Mouse (Mus musculus): ENCODE data around the gene Mixl1. TPM values are rescaled to one million over a fixed set of nuclear protein-coding genes. Genes with fewer than 3 reads are reported as not detected.

The Mixl1 gene
- total and polyA plus RNA-seq, 2 experiments from 2014 or later = not detected

DNA sequence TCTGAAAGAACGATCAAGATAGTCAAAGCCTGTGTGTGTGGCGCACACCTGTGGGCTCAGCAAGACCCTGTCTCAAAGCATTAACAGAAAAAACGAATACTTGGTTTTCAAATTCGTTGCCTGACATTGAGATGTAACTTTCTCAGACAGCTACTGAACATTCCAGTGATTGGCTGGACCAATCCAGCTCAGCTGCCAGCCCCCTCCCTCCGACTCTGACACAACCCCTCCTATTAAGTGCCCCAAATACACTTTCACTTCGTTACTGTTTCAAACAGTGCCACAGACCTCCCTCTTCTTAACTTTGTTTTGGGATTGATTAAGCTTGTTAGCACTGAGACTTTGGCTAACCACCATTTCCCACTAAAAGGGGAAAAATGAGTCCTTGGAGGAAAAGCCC lies 6.6 kb upstream of the Mixl1 start:
- 48% methylated on average over 6 of the region's 6 CpGs for WGBS
- H3K9ac ChIP-seq (replicated peaks; ENCODE audit: low read length) = no peak overlapping the region
- H3K9me3 ChIP-seq (ENCODE audit: low read length) = no peaks in the 10 kb centered on the region
- no peak overlapping the region for H3K27ac ChIP-seq
- H3K4me3 ChIP-seq (ENCODE audit: low read length) = no peak overlapping the region
- H3K4me2 ChIP-seq (ENCODE audit: low read depth, low read length) = peak overlapping the region; percentile 34; the same call in 1 of the 2 replicates
- H3K27me3 ChIP-seq (ENCODE audit: insufficient read depth, low read length) = no peaks in the 10 kb centered on the region
- ATAC-seq (no peak), DNase-seq (ENCODE audit: low spot score) (no peak)
- no peak for TF ChIP-seq CTCF (IDR thresholded peaks at IDR 0.05; ENCODE audit: low read depth)
- H3K4me1 ChIP-seq (ENCODE audit: insufficient read depth, low read length) = no peaks in the 10 kb centered on the region
- H3K36me3 ChIP-seq (ENCODE audit: insufficient read depth, low read length) = no peaks in the 10 kb centered on the region

DNA sequence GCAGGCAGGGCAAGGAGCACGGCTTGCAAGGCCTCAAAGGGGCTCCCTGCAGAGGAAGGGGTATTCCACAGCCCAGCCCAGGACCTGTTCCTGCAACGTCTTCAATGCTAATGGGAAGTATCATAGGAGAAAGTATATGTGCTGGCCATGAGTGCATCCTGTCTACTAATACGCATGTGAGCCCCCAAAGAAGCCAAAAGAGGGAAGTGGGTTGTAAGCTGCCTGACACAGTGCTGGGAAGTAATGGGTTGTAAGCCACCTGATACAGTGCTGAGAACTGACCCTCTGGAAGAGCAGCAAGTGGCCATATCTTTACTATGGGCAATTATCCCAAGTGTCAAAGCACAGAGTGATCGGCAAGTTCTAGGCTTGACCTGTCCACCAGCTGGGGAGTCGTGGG lies 1.2 kb upstream of the Mixl1 start:
- no peak overlapping the region for H3K9ac ChIP-seq (replicated peaks; ENCODE audit: low read length)
- H3K4me1 ChIP-seq (ENCODE audit: insufficient read depth, low read length) = no peaks in the 10 kb centered on the region
- TF ChIP-seq CTCF (IDR thresholded peaks at IDR 0.05; ENCODE audit: low read depth) = no peak
- no peak overlapping the region for H3K4me3 ChIP-seq (ENCODE audit: low read length)
- 59% methylated on average over 5 of the region's 5 CpGs for WGBS
- no peak for ATAC-seq
- DNase-seq (ENCODE audit: low spot score) = no peak
- no peak overlapping the region for H3K4me2 ChIP-seq (ENCODE audit: low read depth, low read length)
- H3K27me3 ChIP-seq (ENCODE audit: insufficient read depth, low read length) = peaks cover 27% of the 10 kb centered on the region
- H3K36me3 ChIP-seq (ENCODE audit: insufficient read depth, low read length) = no peaks in the 10 kb centered on the region
- no peaks in the 10 kb centered on the region for H3K9me3 ChIP-seq (ENCODE audit: low read length)
- H3K27ac ChIP-seq = no peak overlapping the region

DNA sequence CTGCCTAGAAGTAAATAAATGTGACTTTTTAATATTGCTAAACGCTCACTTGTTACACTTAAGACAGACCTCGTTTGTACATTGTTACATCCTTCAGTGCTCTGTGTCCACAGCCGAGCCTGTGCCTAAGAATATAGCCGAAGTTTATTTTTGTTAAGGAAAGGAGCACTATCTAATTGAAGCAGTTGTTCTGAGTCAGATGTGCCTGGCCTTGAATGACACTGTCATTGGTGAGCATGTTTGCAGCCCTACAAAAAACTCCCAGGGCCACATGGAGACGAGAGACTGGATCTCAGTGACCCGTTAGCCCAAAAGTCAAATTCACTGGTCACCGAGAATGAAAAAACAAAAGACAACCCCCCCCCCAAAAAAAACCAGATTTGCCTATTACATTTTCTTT lies 5.5 kb downstream of the Mixl1 start:
- H3K9ac ChIP-seq (replicated peaks; ENCODE audit: low read length) = no peak overlapping the region
- no peak overlapping the region for H3K4me2 ChIP-seq (ENCODE audit: low read depth, low read length)
- DNase-seq (ENCODE audit: low spot score) (no peak), ATAC-seq (no peak)
- WGBS = 89% methylated on average over 7 of the region's 7 CpGs
- no peak overlapping the region for H3K4me3 ChIP-seq (ENCODE audit: low read length)
- peaks cover 7% of the 10 kb centered on the region for H3K27me3 ChIP-seq (ENCODE audit: insufficient read depth, low read length)
- no peaks in the 10 kb centered on the region for H3K4me1 ChIP-seq (ENCODE audit: insufficient read depth, low read length)
- H3K9me3 ChIP-seq (ENCODE audit: low read length) = no peaks in the 10 kb centered on the region
- H3K36me3 ChIP-seq (ENCODE audit: insufficient read depth, low read length) = no peaks in the 10 kb centered on the region; the same call in none of the 2 replicates
- H3K27ac ChIP-seq = no peak overlapping the region
- TF ChIP-seq CTCF (IDR thresholded peaks at IDR 0.05; ENCODE audit: low read depth) = no peak

Other genes starting within 250 kb of the Mixl1 start
- 105 and 114 TPM in 2 replicates for gene Stum, start 213.5 kb downstream of the Mixl1 start, total RNA-seq (2014; rRNA removed)
- gene Stum, start 213.5 kb downstream of the Mixl1 start, polyA plus RNA-seq (2015; fragmentation: Nextera tagmentation; extraction: Ambion mirVana) = 19.9 and 20.6 TPM in 2 replicates
- gene Parp1, start 128.1 kb downstream of the Mixl1 start, total RNA-seq (2014; rRNA removed) = 74.0 and 76.1 TPM in 2 replicates
- gene Parp1, start 128.1 kb downstream of the Mixl1 start, polyA plus RNA-seq (2015; fragmentation: Nextera tagmentation; extraction: Ambion mirVana) = 53.4 and 57.5 TPM in 2 replicates
- 7.3 and 11.8 TPM in 2 replicates for gene Lin9, start 55.9 kb downstream of the Mixl1 start, total RNA-seq (2014; rRNA removed)
- 4.4 and 5.1 TPM in 2 replicates for gene Lin9, start 55.9 kb downstream of the Mixl1 start, polyA plus RNA-seq (2015; fragmentation: Nextera tagmentation; extraction: Ambion mirVana)
- 28.3 and 32.6 TPM in 2 replicates for gene Acbd3, start 29.0 kb upstream of the Mixl1 start, total RNA-seq (2014; rRNA removed)
- gene Acbd3, start 29.0 kb upstream of the Mixl1 start, polyA plus RNA-seq (2015; fragmentation: Nextera tagmentation; extraction: Ambion mirVana) = 18.4 and 19.2 TPM in 2 replicates
- 1,143 and 1,334 TPM in 2 replicates for gene H3f3a, start 116.9 kb upstream of the Mixl1 start, total RNA-seq (2014; rRNA removed)
- 1,977 and 1,992 TPM in 2 replicates for gene H3f3a, start 116.9 kb upstream of the Mixl1 start, polyA plus RNA-seq (2015; fragmentation: Nextera tagmentation; extraction: Ambion mirVana)
- 11.1 and 13.1 TPM in 2 replicates for gene Sde2, start 154.1 kb upstream of the Mixl1 start, total RNA-seq (2014; rRNA removed)
- gene Sde2, start 154.1 kb upstream of the Mixl1 start, polyA plus RNA-seq (2015; fragmentation: Nextera tagmentation; extraction: Ambion mirVana) = 21.4 and 21.7 TPM in 2 replicates
- gene Lefty2, start 196.1 kb upstream of the Mixl1 start, total RNA-seq (2014; rRNA removed) = 11.3 and 15.3 TPM in 2 replicates
- gene Lefty2, start 196.1 kb upstream of the Mixl1 start, polyA plus RNA-seq (2015; fragmentation: Nextera tagmentation; extraction: Ambion mirVana) = 6.8 and 7.1 TPM in 2 replicates
- gene Pycr2, start 207.3 kb upstream of the Mixl1 start, total RNA-seq (2014; rRNA removed) = 70.2 and 76.1 TPM in 2 replicates
- gene Pycr2, start 207.3 kb upstream of the Mixl1 start, polyA plus RNA-seq (2015; fragmentation: Nextera tagmentation; extraction: Ambion mirVana) = 63.4 and 64.7 TPM in 2 replicates
- gene Lefty1, start 238.0 kb upstream of the Mixl1 start, total RNA-seq (2014; rRNA removed) = not detected in 2 replicates
- gene Lefty1, start 238.0 kb upstream of the Mixl1 start, polyA plus RNA-seq (2015; fragmentation: Nextera tagmentation; extraction: Ambion mirVana) = 0.29 and 0.42 TPM in 2 replicates
- 2.9 and 5.4 TPM in 2 replicates for gene Tmem63a, start 245.3 kb upstream of the Mixl1 start, total RNA-seq (2014; rRNA removed)
- 2.5 and 3.0 TPM in 2 replicates for gene Tmem63a, start 245.3 kb upstream of the Mixl1 start, polyA plus RNA-seq (2015; fragmentation: Nextera tagmentation; extraction: Ambion mirVana)